Mouse (Mus musculus) forebrain, embryonic 11.5 days (tissue): ENCODE data around the gene Acot7. TPM values are rescaled to one million over a fixed set of nuclear protein-coding genes. Genes with fewer than 3 reads are reported as not detected.
A peak's percentile ranks its signal among the peaks of the same experiment; 100 is the strongest.

Experiments used
- ATAC-seq: fragments of 200-750 bp; cut with Nextera tagmentation; replicated peaks from 2 replicates; pipeline ENCODE4 v1.8.0; 2017; ENCODE audit warnings: moderate TSS enrichment; ENCODE audit not compliant: low FRiP score
- DNase-seq: peaks from one replicate; pipeline ENCODE4 v3.0.0-alpha.2; 2017; ENCODE audit warnings: low spot score
- H3K27ac ChIP-seq: fragments of 300-500 bp; sonication (generic); 2 replicates; pipeline ENCODE4 v1.5.1; 2014; ENCODE audit warnings: low read depth, low read length
- H3K27me3 ChIP-seq: fragments of 300-500 bp; sonication (generic); 2 replicates; pipeline ENCODE4 v1.6.1; 2014; ENCODE audit warnings: mild to moderate bottlenecking, low read length, mixed read lengths; ENCODE audit not compliant: control insufficient read depth, insufficient read depth
- H3K36me3 ChIP-seq: fragments of 300-500 bp; sonication (generic); 2 replicates; pipeline ENCODE4 v1.6.1; 2014; ENCODE audit warnings: mild to moderate bottlenecking, low read length, moderate library complexity, mixed read lengths; ENCODE audit not compliant: control insufficient read depth, insufficient read depth
- H3K4me1 ChIP-seq: fragments of 300-500 bp; sonication (generic); replicated peaks from 2 replicates; pipeline ENCODE4 v1.6.1; 2014; ENCODE audit warnings: low read length, mixed read lengths; ENCODE audit not compliant: control insufficient read depth, insufficient read depth
- H3K4me2 ChIP-seq: fragments of 300-500 bp; sonication (generic); 2 replicates; pipeline ENCODE4 v1.6.1; 2014; ENCODE audit warnings: low read depth, mild to moderate bottlenecking, low read length, moderate library complexity, mixed read lengths; ENCODE audit not compliant: severe bottlenecking
- H3K4me3 ChIP-seq: fragments of 300-500 bp; sonication (generic); 2 replicates; pipeline ENCODE4 v1.5.1; 2014; ENCODE audit warnings: low read depth, low read length
- H3K9ac ChIP-seq: fragments of 300-500 bp; sonication (generic); 2 replicates; pipeline ENCODE4 v1.6.1; 2014; ENCODE audit warnings: low read length
- H3K9me3 ChIP-seq: fragments of 300-500 bp; sonication (generic); 2 replicates; pipeline ENCODE4 v1.6.1; 2016; ENCODE audit warnings: low read length, mixed read lengths; ENCODE audit not compliant: control insufficient read depth
- WGBS: fragments of 180-500 bp; shearing (Covaris S2); extraction: QIAGEN DNeasy Blood & Tissue Kit; methylation state at CpG from one replicate; pipeline ENCODE4 v1.1.7; 2014; 5-methylcytosine and 5-hydroxymethylcytosine counted together
- polyA plus RNA-seq: library from polyadenylated mRNA; unstranded; fragments of >200 nt; fragmentation: Nextera tagmentation; extraction: Ambion mirVana; gene quantifications from 2 replicates; pipeline ENCODE4 v1.2.1, GENCODE M21; 2014

The Acot7 gene
- polyA plus RNA-seq, 1 experiment from 2014 or later: 75.1 TPM

DNA sequence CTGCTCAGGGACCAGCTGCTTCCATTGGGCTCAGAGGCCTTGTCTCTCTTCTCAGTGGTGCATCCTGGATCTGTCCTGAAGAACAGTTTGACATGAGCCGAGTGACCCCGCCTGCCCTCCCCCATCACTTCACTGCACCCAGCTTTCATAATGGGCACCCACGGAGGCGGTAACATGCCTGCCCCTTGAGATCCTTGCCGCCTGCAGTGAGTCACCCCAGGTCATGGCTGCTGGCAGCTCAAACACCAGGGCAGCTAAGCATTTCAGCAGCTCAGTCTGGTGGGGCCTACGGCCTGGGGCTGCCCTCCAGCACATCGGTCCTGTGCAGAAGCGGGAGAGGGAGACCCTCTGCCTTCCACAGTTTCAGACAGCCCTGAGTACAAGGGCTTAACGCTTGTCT, 129.6 kb downstream of the Acot7 start:
- H3K4me3 ChIP-seq: no peak overlapping the region
- 0 out of 2 replicates have a peak, but pooled peaks cover 4% of the 10 kb centered on the region for H3K4me1 ChIP-seq
- H3K27ac ChIP-seq: no peak overlapping the region
- 82% methylated on average over 9 of the region's 9 CpGs for WGBS
- H3K9me3 ChIP-seq: no peaks in the 10 kb centered on the region
- no peak overlapping the region for H3K9ac ChIP-seq
- ATAC-seq (no peak), DNase-seq (no peak)
- H3K27me3 ChIP-seq: peaks cover 16% of the 10 kb centered on the region
- H3K4me2 ChIP-seq: no peak overlapping the region
- no peaks in the 10 kb centered on the region; the same call in 1 of the 2 replicates for H3K36me3 ChIP-seq

DNA sequence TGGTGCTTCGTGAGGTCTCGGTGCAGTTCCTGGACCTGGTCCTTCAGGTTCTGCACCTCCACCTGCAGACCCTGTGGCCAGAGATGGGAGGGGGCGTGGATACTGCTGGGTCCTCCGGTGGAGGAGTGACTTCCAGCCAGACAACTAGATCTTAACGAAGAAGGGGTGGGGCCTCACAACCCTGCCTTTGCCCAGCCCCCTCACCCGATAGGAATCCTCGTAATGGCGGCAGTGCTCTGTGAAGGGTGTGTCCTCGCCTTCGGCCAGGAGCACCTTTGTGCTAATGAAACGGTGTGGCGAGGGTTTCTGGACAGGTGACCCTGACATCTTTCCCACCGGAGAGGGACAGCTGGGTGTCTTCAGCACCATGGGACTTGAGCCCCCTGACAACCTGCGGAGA, 134.3 kb downstream of the Acot7 start:
- WGBS: 3% methylated on average over 14 of the region's 14 CpGs
- Histone ChIP-seq H3K4me1 (peaks cover 11% of the 10 kb centered on the region; the same call in 1 of the 2 replicates), H3K36me3 (no peaks in the 10 kb centered on the region), H3K27me3 (peaks cover 62% of the 10 kb centered on the region), H3K9me3 (no peaks in the 10 kb centered on the region), H3K9ac (no peak overlapping the region), H3K4me2 (no peak overlapping the region), H3K27ac (no peak overlapping the region), H3K4me3 (no peak overlapping the region)
- DNase-seq (no peak), ATAC-seq (no peak)

DNA sequence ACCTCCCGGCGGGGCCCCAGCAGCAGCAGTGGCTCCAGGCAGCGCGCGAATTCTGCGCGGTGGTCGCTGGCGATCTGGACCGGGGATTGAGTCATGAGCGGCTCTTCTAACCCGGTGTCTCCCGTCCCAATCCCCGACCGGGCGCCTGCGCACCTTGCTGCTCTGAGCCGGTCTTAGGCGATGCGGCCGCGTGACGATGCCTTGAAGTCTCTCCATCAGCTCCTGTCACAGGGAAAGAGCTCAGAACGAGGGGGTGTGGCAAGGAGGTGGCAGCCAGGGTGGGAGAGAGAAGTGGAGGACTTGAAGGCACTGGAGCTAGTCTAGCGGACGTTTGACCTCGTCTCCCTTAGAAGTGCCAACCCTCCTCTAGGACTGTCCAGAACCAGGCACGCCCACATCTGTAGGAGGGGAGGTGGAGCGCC, 135.3 kb downstream of the Acot7 start:
- Histone ChIP-seq H3K27ac (no peak overlapping the region), H3K4me1 (peaks cover 11% of the 10 kb centered on the region; the same call in 1 of the 2 replicates), H3K36me3 (no peaks in the 10 kb centered on the region), H3K27me3 (peaks cover 73% of the 10 kb centered on the region), H3K9ac (no peak overlapping the region; the same call in 1 of the 2 replicates), H3K4me3 (peak overlapping the region; percentile 21), H3K9me3 (no peaks in the 10 kb centered on the region), H3K4me2 (peak overlapping the region; percentile 49)
- ATAC-seq: peak; percentile 28; the same call in 1 of the 2 replicates
- WGBS: under 1% methylated on average over 29 of the region's 29 CpGs
- peak; percentile 74 for DNase-seq

DNA sequence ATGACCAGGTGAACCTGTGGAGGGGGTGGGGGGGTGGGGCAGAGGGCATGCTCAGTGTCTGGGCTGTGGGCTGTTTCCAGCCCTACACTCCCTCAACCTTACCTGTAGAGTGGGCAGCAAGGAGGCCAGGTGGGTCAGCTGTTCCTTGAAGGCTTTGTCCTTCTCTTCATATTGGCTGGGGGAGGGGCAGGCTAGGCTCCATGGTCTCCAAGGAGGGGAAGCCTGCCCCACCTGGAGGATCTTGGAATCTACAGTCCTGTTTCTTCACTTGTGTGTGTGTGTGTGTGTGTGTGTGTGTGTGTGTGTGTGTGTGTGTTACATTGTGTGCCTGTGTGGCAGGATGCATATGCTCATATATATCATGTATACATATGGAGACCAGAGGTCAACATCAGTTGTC, 136.0 kb downstream of the Acot7 start:
- H3K36me3 ChIP-seq: no peaks in the 10 kb centered on the region
- no peaks in the 10 kb centered on the region for H3K9me3 ChIP-seq
- DNase-seq (no peak), ATAC-seq (no peak)
- H3K27ac ChIP-seq: no peak overlapping the region
- H3K27me3 ChIP-seq: peaks cover 75% of the 10 kb centered on the region
- H3K4me1 ChIP-seq: peaks cover 11% of the 10 kb centered on the region; the same call in 1 of the 2 replicates
- no peak overlapping the region for H3K4me3 ChIP-seq
- no peak overlapping the region for H3K4me2 ChIP-seq
- no peak overlapping the region for H3K9ac ChIP-seq

DNA sequence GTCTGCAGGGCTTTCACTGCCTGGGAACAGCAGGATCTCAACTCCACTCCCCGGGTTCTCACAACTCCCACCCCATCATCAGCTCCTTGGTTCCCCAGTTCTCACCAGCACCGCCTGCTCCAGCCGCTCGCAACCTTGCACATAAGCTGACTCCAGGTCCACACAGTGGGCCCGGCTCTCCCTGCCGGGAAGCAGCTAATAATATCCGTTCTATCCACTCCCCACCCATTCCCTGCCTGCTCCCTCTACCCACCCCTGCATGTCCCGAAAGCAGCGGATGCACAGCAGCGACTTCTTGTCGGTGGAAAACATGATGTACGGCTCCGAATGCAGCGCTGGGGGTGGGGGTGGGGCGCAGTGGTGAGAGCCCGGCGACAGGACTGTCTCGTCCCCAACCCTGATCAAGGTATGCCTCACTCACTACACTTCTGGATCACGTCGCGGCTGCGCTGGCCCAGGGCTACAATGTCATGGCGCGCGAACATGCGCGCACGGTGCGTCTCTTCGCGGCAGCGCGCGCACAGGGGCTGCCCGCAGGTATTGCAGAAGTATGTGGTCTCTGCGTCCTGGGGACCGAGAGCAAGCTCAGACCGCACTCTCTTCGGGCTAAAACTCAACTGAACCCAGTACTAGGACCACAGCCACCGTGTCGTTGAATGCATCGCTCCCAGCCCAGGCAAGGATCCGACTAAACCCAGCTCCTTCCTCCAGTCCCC, 137.7 kb downstream of the Acot7 start:
- ATAC-seq (no peak), DNase-seq (no peak)
- no peak overlapping the region; the same call in 1 of the 2 replicates for H3K4me3 ChIP-seq
- no peaks in the 10 kb centered on the region for H3K36me3 ChIP-seq
- under 1% methylated on average over 43 of the region's 43 CpGs for WGBS
- H3K4me1 ChIP-seq: peaks cover 11% of the 10 kb centered on the region; the same call in 1 of the 2 replicates
- H3K4me2 ChIP-seq: 0 out of 2 replicates have a peak overlapping the region, but pooled peaks have one; percentile 26
- H3K27me3 ChIP-seq: peaks cover 75% of the 10 kb centered on the region
- no peaks in the 10 kb centered on the region for H3K9me3 ChIP-seq
- H3K9ac ChIP-seq: no peak overlapping the region
- no peak overlapping the region for H3K27ac ChIP-seq

DNA sequence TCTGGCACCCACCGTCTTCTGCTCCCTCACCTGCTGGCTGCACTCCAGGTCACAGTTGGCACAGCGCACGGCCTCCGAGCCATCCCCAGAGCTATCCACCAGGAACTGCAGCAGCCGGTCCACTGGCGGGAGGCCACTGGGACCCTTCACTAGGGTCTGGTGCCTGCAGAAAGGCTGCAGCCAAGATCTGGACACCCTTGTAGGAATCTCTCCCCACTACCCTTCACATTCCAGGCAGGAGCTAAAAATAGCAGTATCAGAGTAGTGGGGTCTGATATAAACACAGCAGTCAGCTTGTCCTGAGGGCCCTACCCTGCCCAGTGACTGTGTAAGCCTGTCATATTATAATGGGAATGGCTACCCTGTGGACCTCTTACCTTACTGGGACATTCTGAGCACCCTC, 139.7 kb downstream of the Acot7 start:
- WGBS: 85% methylated on average over 6 of the region's 6 CpGs
- Histone ChIP-seq H3K9me3 (no peaks in the 10 kb centered on the region), H3K27me3 (peaks cover 58% of the 10 kb centered on the region), H3K4me3 (no peak overlapping the region), H3K36me3 (no peaks in the 10 kb centered on the region), H3K27ac (no peak overlapping the region), H3K9ac (no peak overlapping the region), H3K4me2 (no peak overlapping the region), H3K4me1 (peaks cover 7% of the 10 kb centered on the region; the same call in 1 of the 2 replicates)
- ATAC-seq: no peak
- no peak for DNase-seq

DNA sequence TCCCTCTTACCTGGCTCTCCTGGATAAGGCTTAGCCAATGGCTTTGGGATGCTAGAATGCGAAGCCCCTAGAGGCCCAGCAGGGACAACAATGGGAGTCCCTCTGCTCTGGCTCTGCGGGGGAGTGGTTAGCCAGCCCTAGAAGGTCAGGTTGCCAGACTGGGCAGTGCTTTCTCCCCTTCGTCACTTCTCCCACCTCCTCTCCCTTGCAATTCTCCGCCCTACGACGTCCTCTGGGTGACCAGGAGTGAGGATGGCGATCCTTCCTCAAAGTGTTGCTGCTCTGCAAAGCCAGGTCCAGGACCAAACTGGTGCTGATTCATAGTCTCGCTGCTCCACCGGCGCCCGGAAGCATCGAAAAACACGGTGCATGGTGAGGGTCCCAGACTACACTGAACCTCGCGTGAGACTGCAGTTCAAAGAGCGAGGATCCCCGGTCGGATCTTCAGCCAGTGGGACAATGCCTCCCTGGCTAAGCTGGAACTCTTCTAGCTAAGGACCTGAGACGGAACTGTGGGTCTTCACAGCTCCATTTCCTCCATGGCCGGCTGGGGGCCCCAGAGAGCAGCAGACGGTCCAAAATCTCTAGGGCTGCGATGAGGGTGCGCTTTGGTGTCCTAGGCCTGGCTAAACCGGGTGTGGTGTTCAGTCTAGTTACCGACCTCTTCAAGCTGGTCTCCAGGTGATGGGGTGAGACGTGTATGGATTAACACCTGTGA, 140.7 kb downstream of the Acot7 start, which contains the start of gene Rnf207:
Gene Rnf207 (minus strand): TSS at position 477 of the 718 bp plus-strand sequence.
- peak within 1 kb of the TSS; percentile 38; the same call in 1 of the 2 replicates for H3K4me2 ChIP-seq
- H3K36me3 ChIP-seq: no peaks in the 10 kb centered on the region
- 0 out of 2 replicates have a peak within 1 kb of the TSS, but pooled peaks have one; percentile 7 for H3K4me3 ChIP-seq
- H3K27ac ChIP-seq: no peak within 1 kb of the TSS
- WGBS: 2% methylated on average over 26 of the region's 26 CpGs
- H3K27me3 ChIP-seq: peaks cover 47% of the 10 kb centered on the region
- peak within 1 kb of the TSS; percentile 41 for H3K9ac ChIP-seq
- no peak for ATAC-seq
- DNase-seq: peak; percentile 74
- H3K9me3 ChIP-seq: no peaks in the 10 kb centered on the region
- no peaks in the 10 kb centered on the region; the same call in 1 of the 2 replicates for H3K4me1 ChIP-seq
